Mouse (Mus musculus) bone marrow macrophage, adult 2 months (primary cell): ENCODE measurements around the gene E130218I03Rik. TPM values are rescaled to one million over a fixed set of nuclear protein-coding genes. Genes with fewer than 3 reads are reported as not detected.
A peak's percentile ranks its signal among the peaks of the same experiment; 100 is the strongest.

Experiments used
- H3K27ac ChIP-seq: 2 replicates; pipeline ENCODE4 v1.5.1; 2012; ENCODE audit warnings: low read depth, low read length; ENCODE audit not compliant: insufficient read depth
- H3K4me1 ChIP-seq: 2 replicates; pipeline ENCODE4 v1.6.1; 2012; ENCODE audit warnings: low read length; ENCODE audit not compliant: control insufficient read depth, insufficient read depth
- H3K4me3 ChIP-seq: 2 replicates; pipeline ENCODE4 v1.5.1; 2012; ENCODE audit warnings: mild to moderate bottlenecking, low read length, moderate library complexity; ENCODE audit not compliant: insufficient read depth
- CTCF ChIP-seq: IDR thresholded peaks from 2 replicates; pipeline ENCODE4 v1.5.1; 2012; ENCODE audit warnings: low read depth, mild to moderate bottlenecking, low read length, moderate library complexity
- POLR2A ChIP-seq: IDR thresholded peaks from 2 replicates; pipeline ENCODE4 v1.6.1; 2012; ENCODE audit warnings: mild to moderate bottlenecking, low read depth, low read length, borderline replicate concordance
- polyA plus RNA-seq: library from polyadenylated mRNA; stranded (reverse); fragments of >200 nt; gene quantifications from 2 replicates; pipeline ENCODE4 v1.2.4, GENCODE M21; 2012; ENCODE audit not compliant: missing spikeins, insufficient read depth, insufficient read length

The E130218I03Rik gene
- polyA plus RNA-seq, 1 experiment = not detected

DNA sequence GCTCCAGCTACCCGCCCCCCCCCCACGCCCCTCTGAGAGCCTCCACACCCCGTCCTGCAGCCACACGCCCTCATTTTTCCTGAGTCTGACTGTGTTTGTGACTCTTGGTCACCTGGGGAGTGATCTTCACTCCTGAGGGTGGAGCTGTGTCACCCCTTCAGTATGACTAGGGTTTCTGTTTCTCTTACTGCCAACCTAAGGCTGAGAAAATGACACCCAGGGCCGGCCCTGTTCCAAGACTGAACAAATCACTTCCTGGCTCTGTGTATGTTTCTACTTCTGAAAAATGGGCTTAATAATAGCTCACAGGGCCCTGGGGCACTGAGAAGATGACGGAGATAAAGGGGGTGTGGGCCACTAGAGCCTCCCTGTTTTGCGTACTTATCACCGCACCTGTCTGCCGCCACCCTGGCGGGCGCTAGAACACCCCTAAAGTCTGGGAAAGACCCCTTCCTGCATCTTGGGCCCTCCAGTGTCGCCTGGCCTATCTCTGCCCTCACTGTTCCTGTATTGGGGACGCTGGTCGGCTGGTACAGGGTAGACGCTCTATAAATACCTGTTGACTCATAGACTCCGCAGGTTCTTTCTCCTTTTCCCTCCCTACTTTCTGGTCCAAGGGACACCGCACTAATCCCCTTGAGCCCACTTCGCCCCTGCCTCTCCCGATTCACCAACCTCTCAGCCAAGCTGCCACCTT lies 5.7 kb upstream of the E130218I03Rik start:
- no peak for TF ChIP-seq CTCF
- TF ChIP-seq POLR2A = no peak
- Histone ChIP-seq H3K4me1 (peaks cover 4% of the 10 kb centered on the region; the same call in 1 of the 2 replicates), H3K27ac (no peak overlapping the region), H3K4me3 (no peak overlapping the region)

DNA sequence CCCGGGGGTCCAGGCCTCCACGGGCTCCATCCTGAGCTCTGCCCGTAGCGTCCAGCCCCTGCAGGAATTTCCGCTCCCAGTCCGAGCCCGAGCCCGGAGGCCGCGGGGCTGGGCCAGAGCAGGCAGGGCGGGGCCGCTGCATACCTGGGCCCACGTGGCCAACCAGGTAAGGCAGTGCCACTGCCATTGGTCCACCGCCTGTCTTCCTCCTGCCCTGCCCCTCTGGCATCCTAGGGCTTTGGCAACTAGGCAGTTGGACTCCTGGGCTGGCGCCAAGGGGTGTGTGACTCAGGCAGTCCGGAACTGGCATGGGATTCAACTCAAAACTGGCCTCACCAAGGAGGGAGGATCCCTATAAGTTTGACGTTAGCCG lies 5.2 kb upstream of the E130218I03Rik start, which contains the start of gene Cnksr1:
Gene Cnksr1 (minus strand): TSS at position 121 of the 373 bp plus-strand sequence.
- Histone ChIP-seq H3K4me1 (peaks cover 4% of the 10 kb centered on the region; the same call in 1 of the 2 replicates), H3K4me3 (0 out of 2 replicates have a peak within 1 kb of the TSS, but pooled peaks have one; percentile 0), H3K27ac (no peak within 1 kb of the TSS)
- TF ChIP-seq CTCF (no peak), POLR2A (no peak)

DNA sequence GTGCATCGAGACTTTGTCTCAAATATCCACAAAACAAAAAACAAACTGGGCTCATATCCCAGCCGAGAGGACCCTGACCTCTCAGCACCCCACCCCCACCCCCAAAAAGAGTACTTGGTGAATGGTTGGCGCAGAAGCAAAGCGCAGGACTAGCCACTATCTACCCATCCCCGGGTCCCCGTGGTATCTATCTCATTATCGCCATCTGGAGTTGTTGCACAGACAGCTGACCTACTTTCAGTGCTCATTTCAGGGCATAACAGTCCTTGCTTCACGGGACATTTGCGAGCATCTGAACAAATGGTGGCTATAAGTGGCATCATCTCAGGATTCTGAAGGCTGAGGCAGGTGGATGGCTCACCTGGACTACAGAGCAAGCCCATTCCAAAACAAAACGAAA lies 4.8 kb upstream of the E130218I03Rik start:
- Histone ChIP-seq H3K4me1 (peaks cover 4% of the 10 kb centered on the region; the same call in 1 of the 2 replicates), H3K27ac (no peak overlapping the region), H3K4me3 (0 out of 2 replicates have a peak overlapping the region, but pooled peaks have one; percentile 0)
- TF ChIP-seq CTCF = no peak
- no peak for TF ChIP-seq POLR2A

DNA sequence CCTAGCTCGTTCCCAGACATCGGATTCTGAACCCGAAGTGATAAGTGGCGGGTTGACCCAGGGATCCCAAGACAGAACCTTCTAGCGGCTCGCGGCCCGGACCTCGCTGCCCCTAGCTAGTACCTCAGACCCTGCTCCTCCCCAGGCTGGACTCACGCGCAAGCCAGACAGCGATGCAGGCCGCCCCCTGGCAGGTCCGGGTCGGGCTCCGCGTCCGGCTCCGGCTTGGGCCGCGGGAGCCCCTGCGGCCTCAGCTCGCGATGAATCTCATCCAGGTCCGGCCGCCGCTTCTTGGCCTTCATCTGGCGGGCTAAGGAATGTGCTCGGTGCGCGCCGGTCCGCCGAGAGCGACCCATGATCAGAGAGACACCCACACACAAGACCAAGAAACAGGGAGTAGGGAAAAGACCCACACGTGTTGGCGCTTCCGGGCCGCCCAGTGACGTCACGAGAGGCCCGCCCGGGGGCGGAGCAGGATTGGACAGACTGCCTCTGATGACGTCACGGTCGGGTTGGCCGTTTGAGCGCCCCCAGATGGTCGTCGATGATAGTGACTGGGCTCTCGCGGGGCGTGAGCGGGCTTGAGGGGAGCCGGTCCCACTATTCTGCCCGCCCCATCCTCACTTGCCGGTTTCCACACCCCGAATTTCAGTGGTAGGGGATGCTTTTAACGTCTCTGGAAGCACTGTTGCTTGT lies 1.8 kb downstream of the E130218I03Rik start, which contains the start of gene Zfp593:
Gene Zfp593 (minus strand): TSS at position 445 of the 696 bp plus-strand sequence.
- peaks cover 11% of the 10 kb centered on the region for H3K4me1 ChIP-seq
- no peak within 1 kb of the TSS for H3K27ac ChIP-seq
- peak within 1 kb of the TSS; percentile 99 for H3K4me3 ChIP-seq
- TF ChIP-seq POLR2A (no peak), CTCF (peak; percentile 76)

DNA sequence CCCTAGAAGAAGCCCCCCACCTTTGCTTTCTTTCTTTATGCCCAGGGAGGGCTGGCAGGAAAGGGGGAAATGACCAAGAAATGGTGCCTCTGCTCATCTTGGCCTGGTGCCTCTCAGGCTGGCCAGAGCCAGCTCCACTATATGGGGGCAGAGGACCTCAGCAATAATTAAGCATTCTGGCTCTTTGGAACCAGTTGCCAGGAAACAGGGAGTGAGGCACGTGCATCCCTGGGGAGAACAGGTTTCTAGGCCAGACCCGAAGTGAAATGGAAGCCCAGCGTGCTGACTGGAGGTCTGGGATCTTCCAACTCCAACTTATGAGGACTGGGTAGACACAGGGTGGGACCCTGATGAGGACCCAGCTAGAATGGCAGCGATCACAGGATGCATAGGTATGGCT lies 2.8 kb downstream of the E130218I03Rik start:
- Histone ChIP-seq H3K4me1 (peaks cover 11% of the 10 kb centered on the region), H3K27ac (no peak overlapping the region), H3K4me3 (no peak overlapping the region)
- TF ChIP-seq POLR2A (no peak), CTCF (no peak)

DNA sequence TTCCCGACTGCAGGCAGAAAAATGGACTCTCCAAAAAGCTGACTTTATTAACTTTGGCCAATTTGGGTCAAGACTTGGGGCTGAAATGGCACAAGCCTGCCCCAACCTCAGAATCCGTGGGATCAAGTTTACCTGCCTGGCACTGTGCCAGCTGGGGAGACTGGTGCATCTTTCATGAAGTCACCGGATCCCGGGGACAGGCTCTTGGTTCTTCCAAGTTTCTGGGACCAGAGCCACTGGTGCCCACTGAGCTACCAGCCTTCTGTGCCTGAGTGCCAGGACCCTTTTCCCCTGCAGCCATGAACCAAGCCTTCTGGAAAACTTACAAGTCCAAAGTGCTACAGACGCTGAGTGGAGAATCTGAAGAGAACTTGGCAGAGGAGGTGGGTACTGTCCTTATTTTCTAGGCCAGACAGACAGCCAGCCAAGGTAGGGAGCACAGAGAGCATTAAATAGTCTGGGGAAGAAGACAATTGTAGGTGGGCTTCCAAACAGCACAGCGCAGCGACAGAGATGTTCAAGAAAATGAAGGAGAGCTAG lies 3.3 kb downstream of the E130218I03Rik start, which contains the start of gene Gm30191:
Gene Gm30191 (plus strand): TSS at position 217 of the 540 bp plus-strand sequence.
- no peak within 1 kb of the TSS for H3K4me3 ChIP-seq
- H3K4me1 ChIP-seq = peaks cover 11% of the 10 kb centered on the region
- TF ChIP-seq CTCF (no peak), POLR2A (no peak)
- H3K27ac ChIP-seq = no peak within 1 kb of the TSS

DNA sequence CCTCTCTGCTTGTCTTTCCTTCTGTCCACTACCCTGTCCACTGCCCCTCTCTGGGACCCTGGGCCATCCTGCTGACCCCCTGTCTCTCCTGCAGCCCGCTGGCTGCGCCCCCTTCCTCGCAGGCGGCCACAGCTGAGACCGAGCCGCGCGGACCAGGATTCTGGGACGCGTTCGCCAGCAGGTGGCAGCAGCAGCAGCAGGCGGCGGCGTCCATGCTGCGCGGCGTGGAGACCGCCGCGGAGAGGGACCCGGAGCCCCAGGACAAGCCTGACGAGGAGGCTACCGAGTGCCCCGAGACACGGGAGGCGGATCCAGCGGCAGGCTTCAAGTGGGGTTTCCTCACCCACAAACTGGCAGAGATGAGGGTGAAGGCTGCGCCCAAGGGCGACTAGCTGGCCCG lies 6.2 kb downstream of the E130218I03Rik start:
- Histone ChIP-seq H3K4me1 (peaks cover 3% of the 10 kb centered on the region; the same call in 1 of the 2 replicates), H3K27ac (no peak overlapping the region), H3K4me3 (peak overlapping the region; percentile 26; the same call in 1 of the 2 replicates)
- peak; percentile 64 for TF ChIP-seq CTCF
- no peak for TF ChIP-seq POLR2A

DNA sequence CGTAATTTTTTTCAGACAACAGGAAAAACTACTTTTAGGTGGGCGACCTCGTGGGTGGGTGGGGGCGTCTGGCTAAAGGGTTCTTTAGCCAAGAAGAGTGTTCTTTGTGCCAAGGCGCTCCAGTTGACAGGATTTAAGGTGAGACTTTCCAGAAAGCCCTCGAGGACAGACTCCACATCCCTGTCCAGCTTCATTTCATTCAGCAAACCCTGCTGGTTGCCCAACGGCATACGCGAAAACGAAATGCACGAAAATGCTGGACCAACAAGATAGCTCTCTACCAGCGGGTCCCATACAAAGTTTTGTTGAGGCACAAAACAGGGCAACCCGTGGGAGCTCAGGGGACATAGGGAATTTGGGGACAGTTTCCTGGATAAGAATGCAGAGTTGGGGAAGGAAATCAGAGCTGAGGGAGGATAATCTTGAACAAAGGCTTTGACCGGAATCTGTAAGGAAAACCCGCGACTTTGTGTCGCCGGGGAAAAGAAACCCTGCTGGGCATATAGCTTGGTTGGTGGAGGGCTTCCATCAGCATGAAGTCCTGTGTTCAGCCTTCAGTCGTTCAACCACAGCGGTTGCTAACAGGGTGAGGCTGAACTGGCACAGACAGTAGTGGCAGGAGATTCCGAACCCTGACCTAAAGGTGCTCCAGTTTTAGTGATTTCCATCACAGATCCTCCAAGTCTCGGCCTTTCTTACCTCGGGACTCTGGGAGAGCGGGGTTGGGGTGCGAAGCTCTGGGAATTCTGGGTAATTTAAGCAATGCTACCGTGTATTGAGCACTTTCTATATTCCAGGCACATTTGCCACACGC lies 6.9 kb downstream of the E130218I03Rik start:
- no peak for TF ChIP-seq POLR2A
- no peak for TF ChIP-seq CTCF
- H3K27ac ChIP-seq = no peak overlapping the region
- 0 out of 2 replicates have a peak, but pooled peaks cover 3% of the 10 kb centered on the region for H3K4me1 ChIP-seq
- H3K4me3 ChIP-seq = no peak overlapping the region

DNA sequence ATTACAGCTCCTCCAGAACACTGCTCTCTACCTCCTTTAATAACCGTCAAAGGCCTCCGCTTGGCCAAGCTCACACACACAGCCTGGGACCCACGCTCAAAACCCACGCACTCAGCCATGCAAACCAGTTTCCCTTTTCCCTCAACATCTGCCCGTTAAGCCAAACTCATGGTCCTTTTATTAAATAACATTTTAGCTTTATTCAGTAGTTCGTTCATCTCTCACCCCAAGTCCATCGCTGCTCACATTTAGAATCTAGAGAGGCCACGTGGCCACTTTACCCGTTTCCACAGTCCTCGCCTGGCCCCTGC lies 7.4 kb downstream of the E130218I03Rik start:
- peak overlapping the region; percentile 36 for H3K4me3 ChIP-seq
- 0 out of 2 replicates have a peak, but pooled peaks cover under 1% of the 10 kb centered on the region for H3K4me1 ChIP-seq
- no peak for TF ChIP-seq CTCF
- no peak for TF ChIP-seq POLR2A
- H3K27ac ChIP-seq = no peak overlapping the region
